Mouse (Mus musculus) monocyte, adult 5-6 weeks (primary cell): ENCODE data around the gene Dnaic2. TPM values are rescaled to one million over a fixed set of nuclear protein-coding genes. Genes with fewer than 3 reads are reported as not detected.

Source experiments
- ATAC-seq: fragments of 153-309, 156-312 bp; replicated peaks from 2 replicates; pipeline ENCODE4 v1.8.0; 2017; ENCODE audit warnings: mild to moderate bottlenecking; ENCODE audit not compliant: low TSS enrichment, insufficient number of reproducible peaks, severe bottlenecking, poor library complexity, low FRiP score
- total RNA-seq: library from RNA; stranded (forward); fragments of 200-1000, 200-491, 200-594 nt; gene quantifications from 3 replicates; pipeline ENCODE4 v1.2.3, GENCODE M21; 2017

Dnaic2 gene
- total RNA-seq, 1 experiment from 2014 or later, result not detected

DNA sequence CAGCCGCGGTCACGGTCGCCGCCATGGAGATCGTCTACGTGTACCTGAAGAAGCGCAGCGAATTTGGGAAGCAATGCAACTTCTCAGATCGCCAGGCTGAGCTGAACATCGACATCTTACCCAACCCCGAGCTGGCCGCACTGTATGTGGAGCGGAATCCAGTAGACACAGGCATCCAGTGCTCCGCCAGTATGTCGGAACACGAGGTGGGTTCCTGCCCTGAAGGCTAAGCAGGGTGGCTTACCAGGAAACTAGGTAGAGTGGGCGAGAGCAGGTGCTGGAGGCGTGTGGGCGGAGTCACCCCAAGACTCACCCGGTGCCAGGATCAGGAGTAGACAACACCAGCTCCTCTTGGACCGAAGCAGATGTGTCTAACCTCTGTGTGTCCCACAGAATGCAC lies 5.7 kb downstream of the Dnaic2 start:
- no peak for ATAC-seq

DNA sequence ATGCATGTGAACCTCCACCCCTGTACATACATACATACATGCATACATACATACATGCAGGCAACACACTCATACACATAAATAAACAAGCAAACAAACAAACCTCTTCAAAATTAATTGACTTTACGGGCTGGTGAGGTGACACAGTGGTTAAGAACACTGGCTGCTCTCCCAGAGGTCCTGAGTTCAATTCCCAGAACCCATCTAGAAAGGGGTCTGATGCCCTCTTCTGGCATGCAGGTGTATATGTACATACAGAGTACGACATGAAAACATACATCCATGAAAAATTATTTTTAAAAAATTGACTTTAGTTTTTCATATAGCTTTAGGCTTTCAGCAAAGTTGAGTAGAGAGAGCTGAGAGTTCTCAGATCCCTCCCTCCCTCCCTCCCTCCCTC lies 8.9 kb downstream of the Dnaic2 start:
- no peak for ATAC-seq

DNA sequence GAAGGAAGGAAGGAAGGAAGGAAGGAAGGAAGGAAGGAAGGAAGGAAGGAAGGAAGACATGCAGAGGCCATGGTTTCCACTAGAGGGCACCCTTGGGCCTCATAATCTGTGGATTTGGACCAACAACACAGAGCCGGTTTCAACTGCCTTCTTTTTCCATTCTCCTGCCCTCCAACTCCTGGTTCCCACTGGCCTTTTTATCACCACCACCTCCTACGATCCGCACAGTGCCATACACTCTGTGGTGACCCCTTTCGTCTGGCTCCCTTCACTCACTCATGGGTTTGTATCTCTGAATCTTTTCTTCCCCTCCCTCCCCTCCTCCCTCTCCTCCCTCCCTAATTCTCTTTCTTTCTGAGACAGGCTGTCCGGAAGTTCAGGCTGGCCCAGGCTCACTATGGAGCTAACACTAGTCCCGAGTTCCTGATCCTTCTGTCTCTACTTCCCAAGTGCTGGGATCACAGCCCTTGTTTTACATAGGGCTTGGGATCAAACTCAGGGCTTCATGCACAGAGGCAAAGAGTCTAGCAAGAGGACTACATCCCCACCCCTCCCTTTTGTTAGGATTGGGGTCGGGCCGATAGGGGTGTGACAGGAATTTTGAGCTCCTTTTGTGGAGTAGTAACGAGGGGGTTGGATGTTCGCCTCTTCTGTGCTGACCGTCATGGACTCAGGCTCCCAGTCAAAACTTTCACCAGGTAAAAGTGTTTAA lies 9.9 kb downstream of the Dnaic2 start:
- ATAC-seq, result no peak

DNA sequence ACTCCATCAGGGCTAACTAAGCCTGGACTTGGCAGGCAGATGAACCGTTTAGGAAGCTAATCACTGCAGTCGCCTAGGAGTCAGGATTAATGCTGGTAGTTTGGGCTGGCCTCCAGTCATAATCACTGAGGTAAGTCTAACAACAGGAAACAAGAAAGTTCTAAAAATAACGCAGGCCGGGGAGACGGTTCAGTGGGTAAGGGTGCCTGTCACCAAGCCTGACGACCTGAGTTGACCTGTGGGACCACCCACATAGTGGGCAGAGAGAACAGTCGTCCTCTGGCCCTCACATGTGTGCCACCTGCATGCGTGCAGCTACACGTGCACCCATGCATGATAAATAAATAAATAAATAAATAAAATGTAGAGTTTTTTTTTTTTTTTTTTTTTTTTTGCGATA lies 13.4 kb downstream of the Dnaic2 start:
- ATAC-seq, result no peak

DNA sequence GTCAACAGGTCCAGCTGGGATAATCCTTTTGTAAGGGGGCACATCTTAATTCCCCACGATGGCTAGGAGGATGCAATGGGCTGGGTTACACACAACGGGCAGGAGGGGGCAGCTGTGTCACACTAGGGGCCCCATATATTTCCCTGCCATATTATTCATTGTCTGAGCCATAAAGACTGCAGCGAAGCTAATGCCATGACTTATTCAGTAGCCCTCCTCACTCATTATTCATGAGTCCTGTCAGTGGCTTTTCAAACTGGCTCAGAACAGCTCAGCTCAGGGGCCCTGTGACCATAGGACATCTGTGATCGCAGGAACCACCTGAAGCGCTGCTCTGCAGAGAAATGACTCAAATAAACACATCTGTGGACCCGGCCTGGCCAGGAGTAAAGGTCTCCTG lies 14.2 kb downstream of the Dnaic2 start:
- ATAC-seq, result no peak

DNA sequence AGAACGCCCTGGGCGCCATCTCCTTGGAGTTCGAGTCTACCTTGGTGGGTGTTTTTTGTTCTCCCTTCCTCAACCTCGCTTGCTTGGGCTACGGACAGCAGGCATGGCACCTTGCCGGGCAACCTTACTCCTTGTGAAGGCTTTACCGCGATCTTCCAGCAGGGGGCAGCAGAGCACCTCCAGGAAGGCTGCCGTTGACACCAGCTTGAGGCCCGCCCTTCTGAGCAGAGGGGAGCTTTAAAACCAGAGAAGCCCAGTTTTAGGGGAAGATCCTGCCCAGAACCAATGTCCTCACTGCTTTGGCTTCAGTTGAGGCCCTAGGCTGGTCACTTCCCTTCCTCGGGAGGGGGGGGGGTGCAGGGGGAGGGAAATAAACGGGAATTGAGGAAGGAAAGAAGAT lies 17.9 kb downstream of the Dnaic2 start:
- peak; percentile 97 for ATAC-seq

DNA sequence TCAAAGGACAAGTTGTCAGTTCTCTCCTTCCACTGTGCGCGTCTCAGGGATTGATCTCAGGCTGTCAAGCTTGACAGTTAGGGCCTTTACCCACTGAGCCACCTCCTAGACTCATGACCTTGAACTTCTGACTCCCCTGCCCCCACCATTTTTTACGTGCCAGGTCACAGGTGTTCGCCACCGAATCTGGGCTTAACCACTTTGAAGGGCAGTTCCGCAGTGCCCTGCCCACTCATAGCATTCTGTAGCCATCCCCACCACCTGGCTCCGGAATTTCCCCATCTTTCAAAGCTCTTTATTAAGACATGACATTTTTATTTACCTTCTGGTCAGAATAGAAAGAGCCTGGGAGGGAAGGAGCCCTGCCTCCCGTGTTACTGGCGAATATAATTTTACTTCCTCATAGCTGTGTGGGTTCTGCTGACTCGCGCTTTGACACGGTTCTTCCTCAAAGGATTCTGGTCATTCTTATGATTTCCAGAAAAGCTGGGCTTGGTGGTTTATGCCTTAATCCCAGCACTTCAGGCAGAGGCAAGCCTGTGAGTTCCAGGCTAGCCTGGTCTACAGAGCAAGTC lies 20.4 kb downstream of the Dnaic2 start:
- no peak for ATAC-seq

DNA sequence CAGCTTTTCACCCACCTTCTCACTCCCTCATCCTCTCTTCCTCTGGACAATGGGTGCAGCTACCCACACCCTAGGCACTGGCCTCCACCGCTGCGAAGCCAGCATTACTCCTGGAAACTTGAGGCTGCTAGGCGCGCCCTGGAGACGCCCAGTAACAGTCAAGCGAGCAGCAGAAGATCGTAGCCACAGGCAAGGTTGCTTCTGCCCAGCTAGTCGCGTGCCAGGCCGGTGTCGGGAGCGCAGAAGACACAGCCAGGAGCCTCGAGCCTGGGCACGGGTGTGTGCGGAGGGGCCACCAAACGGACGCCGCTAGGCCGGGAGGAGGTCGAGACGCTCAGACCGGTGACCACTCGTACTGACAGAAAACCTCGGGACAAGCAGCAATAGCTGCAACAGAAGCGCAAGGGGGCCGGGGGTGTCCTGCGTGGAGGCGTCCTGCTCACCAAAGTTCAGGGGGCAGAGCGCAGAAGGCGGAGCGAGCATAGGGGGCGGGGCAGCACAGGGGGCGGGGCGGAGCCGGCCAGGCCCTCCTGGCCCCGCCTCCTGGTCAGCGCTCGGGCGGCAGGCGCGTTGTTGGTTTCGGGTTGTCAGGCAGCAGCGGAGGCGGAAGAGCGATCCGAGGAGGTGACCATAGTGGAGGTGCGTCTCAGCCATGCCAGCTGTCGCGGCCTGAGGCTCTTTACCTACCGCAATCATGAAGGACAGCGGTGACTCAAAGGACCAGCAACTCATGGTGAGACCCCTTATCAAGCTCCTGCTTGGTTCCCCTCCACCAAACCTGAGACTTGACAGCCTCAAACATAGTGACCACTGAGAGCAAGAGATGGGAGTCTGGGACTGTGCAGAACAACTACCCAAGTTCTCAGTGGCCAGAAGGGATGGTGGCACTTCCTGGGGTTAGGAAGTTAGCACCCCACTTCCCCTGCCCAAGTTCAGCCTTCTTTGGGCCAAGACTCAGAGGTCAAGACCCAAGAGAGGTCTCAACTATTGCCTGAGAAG lies 37.9 kb downstream of the Dnaic2 start, which contains the start of gene Kif19a:
Gene Kif19a (plus strand): TSS at position 569 of the 999 bp plus-strand sequence.
- ATAC-seq, result peak; percentile 77

DNA sequence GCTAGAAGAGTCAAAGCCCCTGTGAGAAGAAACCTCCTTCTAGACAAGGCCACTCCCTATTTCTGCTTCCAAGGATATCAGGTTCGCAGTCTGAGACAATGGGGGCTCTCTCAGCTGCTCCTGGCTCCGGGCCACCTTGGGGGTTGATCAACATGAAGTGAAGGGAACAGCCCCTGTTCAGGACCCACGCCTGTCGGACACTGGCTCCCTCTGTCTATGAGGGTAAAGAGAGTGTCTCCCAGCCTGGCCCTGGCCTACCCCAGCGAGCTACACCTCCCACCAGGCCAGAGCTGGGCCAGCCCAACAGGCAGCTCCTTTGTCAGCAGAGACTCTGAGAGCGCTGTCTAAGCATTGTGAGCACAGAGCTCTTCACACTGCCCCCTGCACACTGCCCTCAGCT lies 42.7 kb downstream of the Dnaic2 start:
- ATAC-seq, result no peak

DNA sequence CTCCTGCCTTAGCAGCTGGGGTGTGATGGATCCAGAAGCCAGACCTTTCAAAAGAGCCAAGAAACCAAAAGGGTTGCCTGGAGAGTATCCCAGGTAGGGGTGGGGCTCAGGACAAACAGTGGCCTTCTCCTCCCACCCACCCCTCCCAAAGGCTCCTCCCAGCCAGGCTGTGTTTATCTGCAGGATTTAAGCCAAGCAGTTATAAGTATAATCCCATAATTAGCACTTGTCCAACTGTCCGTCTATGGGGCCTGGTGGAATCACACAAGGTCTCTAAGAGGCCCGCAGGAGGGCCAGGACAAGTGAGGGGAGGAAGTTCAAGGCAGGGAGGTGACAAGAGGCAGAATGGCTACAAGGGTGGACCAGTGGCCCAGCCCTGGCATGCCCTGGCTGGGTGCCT lies 44.7 kb downstream of the Dnaic2 start:
- no peak for ATAC-seq

DNA sequence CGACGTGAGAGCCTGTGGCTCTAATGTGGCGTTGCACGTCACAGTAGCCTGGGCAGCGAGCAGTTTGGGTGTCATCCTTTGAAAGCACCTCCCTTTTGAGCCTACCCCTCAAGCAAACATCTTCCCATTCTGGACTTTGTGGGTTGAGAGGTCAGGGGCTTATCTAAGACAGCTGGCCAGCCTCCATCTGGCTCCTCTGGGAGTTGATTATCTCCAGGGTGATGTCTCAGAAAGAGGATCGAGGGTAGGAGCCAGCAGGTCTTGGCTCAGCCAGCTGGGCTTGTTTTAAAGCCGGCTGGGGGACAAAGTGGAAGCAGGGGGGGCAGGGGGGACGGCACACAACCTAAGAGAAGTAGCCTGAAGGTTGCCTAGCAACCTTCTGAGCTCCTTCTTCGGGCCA lies 52.9 kb downstream of the Dnaic2 start:
- ATAC-seq, result no peak

DNA sequence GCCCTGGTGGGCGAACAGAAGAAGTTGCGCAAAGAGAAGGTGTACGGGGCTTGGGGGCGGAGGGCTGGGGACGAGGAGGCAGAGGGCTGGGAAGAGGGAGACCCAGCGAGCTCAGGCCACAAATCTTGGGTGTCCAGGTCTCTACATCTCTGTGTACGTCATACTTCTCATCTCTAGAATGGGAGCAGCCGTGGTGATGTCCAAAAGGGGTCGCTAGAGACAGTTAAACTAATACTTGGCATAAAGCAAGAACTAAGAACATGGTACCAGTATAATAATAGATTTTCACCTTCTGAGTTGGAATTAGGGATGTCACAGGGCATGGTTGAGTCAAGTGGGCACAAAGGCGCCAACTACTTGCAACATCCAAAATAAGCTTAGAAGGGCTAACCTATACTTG lies 58.7 kb downstream of the Dnaic2 start:
- ATAC-seq, result no peak

DNA sequence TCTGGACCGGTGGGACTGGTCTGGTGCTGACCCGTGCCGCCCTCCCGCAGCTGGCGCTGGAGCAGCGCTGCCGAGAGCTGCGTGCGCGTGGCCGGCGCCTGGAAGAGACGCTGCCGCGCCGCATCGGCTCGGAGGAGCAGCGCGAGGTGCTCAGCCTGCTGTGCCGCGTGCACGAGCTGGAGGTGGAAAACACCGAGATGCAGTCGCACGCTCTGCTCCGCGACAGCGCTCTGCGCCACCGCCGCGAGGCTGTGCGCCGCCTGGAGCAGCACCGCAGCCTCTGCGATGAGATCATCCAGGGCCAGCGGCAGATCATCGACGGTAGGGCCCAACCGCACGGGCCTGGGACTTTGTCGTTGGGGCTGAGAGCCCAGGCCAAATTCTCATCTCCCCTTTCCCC lies 59.1 kb downstream of the Dnaic2 start:
- no peak for ATAC-seq

DNA sequence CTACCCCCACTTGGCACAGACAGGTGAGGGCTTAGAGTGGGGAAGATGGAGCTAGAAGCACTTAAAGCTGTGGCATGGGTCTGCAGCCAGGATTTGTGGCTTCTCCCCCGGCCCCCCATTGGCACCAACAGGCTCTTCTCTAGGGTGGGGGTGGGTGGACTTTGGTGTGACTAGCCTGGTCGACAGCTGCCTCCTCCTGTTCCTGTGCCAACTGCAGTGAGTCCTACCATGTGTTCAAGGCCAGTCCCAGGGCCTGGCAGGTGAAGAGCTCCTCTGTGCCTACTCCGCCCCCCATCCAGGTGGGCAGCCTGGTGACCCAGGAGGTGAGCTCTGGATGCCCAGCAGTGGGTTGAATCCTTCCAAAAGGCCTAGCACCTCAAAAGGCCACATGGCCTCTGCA lies 60.4 kb downstream of the Dnaic2 start:
- ATAC-seq, result no peak

DNA sequence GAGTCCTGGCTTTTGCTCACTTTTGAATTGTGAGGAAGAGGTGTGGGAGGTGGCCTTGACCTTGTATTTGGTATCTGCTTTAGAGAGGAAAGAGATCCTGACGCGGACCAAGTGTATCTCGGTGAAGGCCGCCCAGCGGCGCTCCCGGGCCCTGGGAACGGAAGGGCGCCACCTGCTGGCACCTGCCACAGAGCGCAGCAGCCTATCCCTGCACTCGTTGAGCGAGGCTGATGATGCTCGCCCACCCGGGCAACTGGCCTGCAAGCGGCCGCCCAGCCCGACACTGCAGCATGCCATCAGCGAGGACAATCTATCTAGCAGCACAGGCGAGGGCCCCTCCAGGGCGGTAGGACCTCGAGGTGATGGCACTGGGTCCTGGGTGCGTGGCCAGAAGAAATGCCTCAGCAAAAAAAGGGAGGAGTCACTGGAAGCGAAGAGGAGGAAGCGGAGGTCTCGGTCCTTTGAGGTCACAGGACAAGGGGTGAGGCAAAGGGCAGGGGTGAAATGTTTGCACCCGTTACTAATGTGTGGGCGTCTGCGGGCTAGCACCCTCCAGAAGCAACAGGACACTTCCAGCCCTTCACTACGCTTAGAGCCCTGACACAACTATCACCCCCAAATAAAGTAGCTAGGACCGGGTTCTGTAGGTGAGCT lies 62.0 kb downstream of the Dnaic2 start:
- ATAC-seq, result peak; percentile 59

DNA sequence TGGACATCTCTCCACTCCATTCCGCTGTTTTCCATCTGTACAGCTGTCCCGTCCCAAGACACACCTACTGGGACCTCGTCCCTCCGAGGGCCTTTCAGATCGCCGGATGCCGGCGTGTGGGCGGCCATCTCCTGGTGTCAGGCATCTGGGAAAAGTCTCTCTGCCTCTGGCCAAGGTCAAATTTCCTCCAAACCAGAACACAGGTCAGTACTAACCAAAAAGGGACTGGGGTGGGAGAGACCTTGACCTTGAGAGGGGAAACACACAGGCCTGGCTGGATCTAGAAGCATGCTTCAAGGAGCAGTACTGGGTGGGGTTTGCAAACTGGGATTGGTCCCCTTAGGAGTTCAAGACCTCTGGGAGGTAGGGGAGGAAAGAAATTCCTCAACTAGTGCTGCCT lies 62.5 kb downstream of the Dnaic2 start:
- ATAC-seq, result no peak

DNA sequence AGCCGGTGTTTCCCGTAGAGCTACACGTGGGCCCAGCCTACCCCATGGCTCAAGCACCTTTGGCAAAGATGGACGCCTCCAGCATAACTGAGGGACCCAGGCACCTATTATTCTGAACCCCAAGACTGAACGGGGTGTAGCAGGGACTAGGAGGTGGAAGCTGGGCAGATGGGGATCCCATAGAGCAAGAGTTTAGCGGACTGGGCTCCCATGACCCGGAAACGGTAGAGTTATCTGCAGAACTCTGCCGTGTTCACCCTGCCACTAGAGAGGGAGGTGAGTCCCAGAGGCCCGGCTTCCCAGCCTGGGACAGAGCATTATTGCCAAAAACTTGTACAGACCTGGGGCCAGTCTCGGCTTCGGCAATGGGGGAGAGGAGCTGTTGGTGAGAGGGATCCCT lies 63.0 kb downstream of the Dnaic2 start:
- no peak for ATAC-seq

DNA sequence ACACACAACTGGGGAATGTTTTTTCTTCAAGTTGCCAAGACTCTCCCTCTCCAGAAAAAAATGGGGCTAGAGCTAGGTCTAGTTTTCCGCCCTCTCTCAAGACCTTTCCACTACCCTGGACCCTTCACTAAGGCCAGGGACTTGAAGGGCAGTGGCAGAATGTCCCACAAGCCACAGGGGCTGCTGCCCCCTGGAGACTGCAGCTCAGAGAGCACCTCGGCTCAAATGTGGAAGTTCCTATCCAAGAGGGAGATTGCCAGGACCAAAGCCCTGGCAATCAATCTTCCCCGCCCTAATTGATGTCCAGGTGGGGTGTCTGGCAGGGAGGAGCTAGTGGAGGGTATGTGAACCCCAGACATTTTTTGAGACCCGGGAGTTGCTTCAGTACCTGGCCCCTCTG lies 63.6 kb downstream of the Dnaic2 start:
- ATAC-seq, result no peak

DNA sequence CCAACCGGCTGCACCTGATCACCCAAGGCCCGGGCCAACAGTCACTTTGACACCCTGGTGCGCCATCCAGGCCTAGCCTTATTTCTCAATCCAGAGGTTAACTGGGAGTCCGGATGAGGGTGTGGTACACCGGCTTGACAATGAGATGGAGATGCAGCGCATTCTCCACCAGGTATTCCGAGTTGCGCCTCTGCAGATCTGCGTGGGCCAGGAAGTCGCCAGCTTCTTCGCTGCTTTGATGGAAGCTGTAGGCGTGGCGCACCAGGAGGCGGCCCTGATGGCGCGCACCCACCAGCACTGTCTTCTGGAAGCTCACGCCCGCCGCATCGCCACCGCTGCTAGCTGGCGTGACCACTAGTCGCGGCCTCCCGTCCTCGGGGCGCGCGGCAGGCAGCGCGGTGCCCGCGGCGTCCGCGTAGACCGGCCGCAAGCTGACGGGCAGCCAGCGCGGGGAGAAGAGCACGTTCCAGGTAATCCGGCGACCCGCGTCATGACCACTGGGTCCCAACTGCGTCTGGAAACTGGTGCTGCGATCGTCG lies 64.2 kb downstream of the Dnaic2 start:
- ATAC-seq, result no peak
